Mouse (Mus musculus) macrophage (primary cell): ENCODE results near the gene Fuom. TPM values are rescaled to one million over a fixed set of nuclear protein-coding genes. Genes with fewer than 3 reads are reported as not detected.
A peak's percentile ranks its signal among the peaks of the same experiment; 100 is the strongest.

Source experiments
- H3K27ac ChIP-seq: fragments of 350-480 bp; formaldehyde crosslinking; 2 replicates; pipeline ENCODE4 v1.9.0; 2021
- H3K36me3 ChIP-seq: fragments of 350-480 bp; formaldehyde crosslinking; 2 replicates; pipeline ENCODE4 v1.9.0; 2021; ENCODE audit errors: inconsistent target
- H3K4me3 ChIP-seq: fragments of 350-480 bp; formaldehyde crosslinking; 2 replicates; pipeline ENCODE4 v1.9.0; 2021; ENCODE audit errors: inconsistent target
- H3K79me2 ChIP-seq: fragments of 350-480 bp; formaldehyde crosslinking; 2 replicates; pipeline ENCODE4 v1.9.0; 2021; ENCODE audit errors: inconsistent target
- WGBS: methylation state at CpG from one replicate; pipeline ENCODE4 v1.1.7; 2026; ENCODE audit warnings: inconsistent platforms; ENCODE audit not compliant: missing documents; 5-methylcytosine and 5-hydroxymethylcytosine counted together
- polyA plus RNA-seq: library from polyadenylated mRNA; stranded (reverse); fragments of 250-400 nt; gene quantifications from 3 replicates; pipeline ENCODE4 v1.2.4, GENCODE M21; 2018; ENCODE audit warnings: inconsistent platforms

Fuom gene
- polyA plus RNA-seq, 1 experiment from 2014 or later: 7.9 TPM

- Histone ChIP-seq H3K4me3 (no peak overlapping the region; the same call in 1 of the 2 replicates), H3K27ac (no peak overlapping the region)
- 9% methylated on average over 52 of the region's 53 CpGs for whole genome bisulfite sequencing
Measured at GRCm38 (mm10) chr7:140057413-140058407, 44.5 kb downstream of the Fuom start.

GRCm38 (mm10) chr7:140054124-140054523 is 48.1 kb downstream of the Fuom start:
- WGBS: 81% methylated on average over 4 of the region's 4 CpGs
- Histone ChIP-seq H3K79me2 (no peaks in the 10 kb centered on the region), H3K36me3 (no peaks in the 10 kb centered on the region)

More at GRCm38 (mm10) chr7:140057413-140058407, 44.5 kb downstream of the Fuom start:
- Histone ChIP-seq H3K79me2 (no peaks in the 10 kb centered on the region), H3K36me3 (no peaks in the 10 kb centered on the region)

GRCm38 (mm10) chr7:140049115-140049689 is 53.0 kb downstream of the Fuom start:
- Histone ChIP-seq H3K27ac (no peak overlapping the region), H3K4me3 (peak overlapping the region; percentile 31), H3K79me2 (no peaks in the 10 kb centered on the region), H3K36me3 (no peaks in the 10 kb centered on the region)
- WGBS: 3% methylated on average over 34 of the region's 34 CpGs

More at GRCm38 (mm10) chr7:140054124-140054523, 48.1 kb downstream of the Fuom start:
- Histone ChIP-seq H3K4me3 (no peak overlapping the region), H3K27ac (no peak overlapping the region)

DNA sequence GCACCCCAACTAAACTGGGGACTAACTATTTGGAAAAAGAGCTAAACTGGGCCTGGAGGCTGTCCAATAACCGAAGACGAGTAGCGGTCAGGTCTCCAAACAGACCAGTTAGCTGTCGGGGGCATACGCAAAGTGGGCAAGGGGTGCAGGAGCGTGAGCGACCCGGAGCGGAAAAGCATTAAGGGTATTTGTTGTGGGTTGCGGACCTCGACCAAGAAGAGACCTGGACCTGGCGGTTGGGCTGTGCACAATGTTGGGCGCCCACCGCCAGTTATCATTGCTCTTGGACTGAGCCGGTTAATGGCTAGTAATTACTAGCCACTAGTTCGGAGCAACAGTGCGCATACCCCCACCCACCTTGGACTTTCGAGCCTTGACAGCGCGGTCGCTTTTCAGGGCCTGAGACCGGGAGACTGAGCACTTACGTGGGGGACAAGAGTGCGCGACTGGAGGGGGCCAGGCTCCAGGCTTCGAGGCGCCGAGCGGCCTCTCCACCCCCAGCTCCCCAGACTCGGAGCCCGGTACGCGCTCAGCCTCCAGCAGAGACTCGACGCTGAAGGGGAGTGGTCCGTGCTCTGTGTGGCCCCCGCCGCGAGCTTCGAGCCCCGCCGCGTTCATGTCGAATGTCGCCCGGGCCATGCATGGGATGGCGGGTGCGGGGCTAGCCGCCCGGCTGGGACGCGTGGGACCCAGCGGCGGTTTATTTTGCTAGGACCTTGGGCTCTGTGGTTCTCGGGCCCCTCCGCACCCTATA is 53.7 kb downstream of the Fuom start, which contains the start of gene Msx3:
Gene Msx3 (minus strand): TSS at position 729 of the 754 bp plus-strand sequence.
- WGBS: 4% methylated on average over 56 of the region's 56 CpGs
- H3K4me3 ChIP-seq: peak within 1 kb of the TSS; percentile 31

DNA sequence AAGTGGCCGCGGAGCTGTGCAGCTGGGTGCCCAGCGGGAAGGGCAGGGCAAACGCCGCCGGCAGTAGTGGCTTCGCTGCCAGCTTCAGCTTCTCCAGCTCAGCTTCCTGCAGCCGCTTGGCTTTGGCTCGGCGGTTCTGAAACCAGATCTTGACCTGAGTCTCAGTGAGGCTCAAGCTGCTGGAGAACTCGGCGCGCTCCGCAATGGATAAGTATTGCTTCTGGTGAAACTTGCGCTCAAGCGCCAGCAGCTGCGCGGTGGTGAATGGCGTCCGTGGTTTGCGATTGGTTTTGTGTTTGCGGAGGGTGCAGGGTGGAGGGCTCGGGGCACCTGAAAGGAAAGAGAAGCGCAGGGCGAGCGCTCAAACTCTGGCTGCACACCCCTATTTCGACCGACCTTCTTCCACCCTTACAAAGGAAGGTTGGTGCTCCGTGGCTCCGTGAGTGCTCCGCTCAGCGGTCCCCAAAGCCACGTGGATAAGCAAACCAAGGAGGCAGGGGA is 54.4 kb downstream of the Fuom start:
- WGBS: 2% methylated on average over 33 of the region's 33 CpGs
- no peaks in the 10 kb centered on the region for H3K36me3 ChIP-seq
- H3K79me2 ChIP-seq: no peaks in the 10 kb centered on the region
- H3K27ac ChIP-seq: no peak overlapping the region
- H3K4me3 ChIP-seq: peak overlapping the region; percentile 12; the same call in 1 of the 2 replicates

More for the DNA sequence above, 53.7 kb downstream of the Fuom start, which contains the start of gene Msx3:
- no peaks in the 10 kb centered on the region for H3K36me3 ChIP-seq
- no peaks in the 10 kb centered on the region for H3K79me2 ChIP-seq
- no peak within 1 kb of the TSS for H3K27ac ChIP-seq

Other genes with a start within 250 kb of the Fuom start
- not detected in 3 replicates for gene Kndc1, start 207.7 kb downstream of the Fuom start, polyA plus RNA-seq
- not detected in 3 replicates for gene Utf1, start 158.7 kb downstream of the Fuom start, polyA plus RNA-seq
- 0.23 to 0.38 TPM in 2 of 3 replicates, not detected in the other for gene 6430531B16Rik, start 123.7 kb downstream of the Fuom start, polyA plus RNA-seq
- 169 to 1,404 TPM (median 407 TPM) in 3 replicates for gene Adam8, start 109.9 kb downstream of the Fuom start, polyA plus RNA-seq
- gene Zfp511, start 66.0 kb downstream of the Fuom start, polyA plus RNA-seq: 11.9 to 14.7 TPM (median 14.1 TPM) in 3 replicates
- 12.5 to 29.2 TPM (median 21.1 TPM) in 3 replicates for gene Tubgcp2, start 65.8 kb downstream of the Fuom start, polyA plus RNA-seq
- gene Msx3, start 53.4 kb downstream of the Fuom start, polyA plus RNA-seq: not detected in 3 replicates
- gene Caly, start 19.9 kb downstream of the Fuom start, polyA plus RNA-seq: not detected in 3 replicates
- gene Prap1, start 9.0 kb downstream of the Fuom start, polyA plus RNA-seq: not detected in 3 replicates
- gene Paox, start 13.4 kb upstream of the Fuom start, polyA plus RNA-seq: 20.7 to 41.5 TPM (median 38.8 TPM) in 3 replicates
- gene Echs1, start 14.0 kb upstream of the Fuom start, polyA plus RNA-seq: 47.2 to 96.9 TPM (median 73.4 TPM) in 3 replicates
- gene Mtg1, start 35.1 kb upstream of the Fuom start, polyA plus RNA-seq: 8.3 to 14.7 TPM (median 9.4 TPM) in 3 replicates
- gene Sprn, start 52.4 kb upstream of the Fuom start, polyA plus RNA-seq: not detected in 3 replicates
- not detected in 3 replicates for gene Olfr522, start 62.3 kb upstream of the Fuom start, polyA plus RNA-seq
- not detected in 3 replicates for gene Olfr523, start 70.8 kb upstream of the Fuom start, polyA plus RNA-seq
- gene Olfr524, start 103.5 kb upstream of the Fuom start, polyA plus RNA-seq: not detected in 3 replicates
- not detected in 3 replicates for gene Cd163l1, start 115.8 kb upstream of the Fuom start, polyA plus RNA-seq
- gene 5830411N06Rik, start 144.8 kb upstream of the Fuom start, polyA plus RNA-seq: not detected in 3 replicates
- gene Olfr525, start 218.4 kb upstream of the Fuom start, polyA plus RNA-seq: not detected in 3 replicates
- gene Olfr527, start 231.6 kb upstream of the Fuom start, polyA plus RNA-seq: not detected in 3 replicates